ENCODE assay signal across 7 mouse cellular contexts in the genomic region with DNA sequence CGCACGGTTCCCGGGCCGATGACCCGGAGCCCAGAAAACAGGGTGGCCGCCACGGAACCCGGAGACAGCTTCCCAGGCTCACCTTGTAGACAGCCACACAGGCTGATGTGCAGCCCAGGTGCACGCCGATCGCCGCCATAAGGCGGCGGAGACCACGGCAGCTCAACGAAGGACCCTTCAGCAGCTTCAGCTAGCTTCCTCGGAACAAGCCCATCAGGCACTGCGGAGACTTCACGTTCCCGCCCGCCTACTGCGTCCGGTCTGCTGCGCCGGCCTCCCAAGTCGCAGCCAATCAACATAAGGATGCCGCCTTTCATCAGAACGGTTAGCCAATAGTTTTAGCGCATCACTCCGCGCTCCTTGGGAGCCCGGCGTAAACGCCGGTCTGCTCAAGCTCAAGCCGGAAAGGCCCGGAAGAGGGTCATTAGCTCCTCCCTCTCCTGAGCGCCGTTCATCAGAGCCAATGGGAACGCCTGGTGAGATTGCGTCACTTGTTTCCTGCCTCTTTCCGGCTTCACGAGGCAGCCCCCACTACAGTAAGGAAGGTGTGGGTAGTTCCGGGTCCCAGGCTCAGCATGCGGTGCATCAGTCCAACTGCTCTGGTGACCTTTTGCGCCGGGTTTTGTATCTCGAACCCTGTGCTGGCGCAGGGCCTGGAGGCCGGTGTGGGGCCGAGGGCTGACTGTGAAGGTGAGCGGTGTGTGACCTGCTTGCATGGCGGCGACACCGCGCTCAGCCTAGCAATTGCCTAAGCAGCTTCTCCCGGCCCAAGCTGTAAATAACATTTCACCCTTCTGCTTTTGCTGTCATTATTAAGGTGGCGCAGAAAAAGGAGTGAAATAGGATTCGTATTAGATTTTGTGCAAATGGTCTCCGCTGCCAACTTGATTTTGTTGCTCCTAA. TPM values are rescaled to one million over a fixed set of nuclear protein-coding genes. Genes with fewer than 3 reads are reported as not detected.
DNase-seq lines count a peak whose midpoint lies in the region; ATAC-seq lines count a peak whose summit lies in the region.

Gene Gm45902 (minus strand): TSS at position 239 of the 903 bp plus-strand sequence.
Gene Hspa14 (minus strand): TSS at position 263 of the 903 bp plus-strand sequence.
Gene Cdnf (plus strand): TSS at position 479 of the 903 bp plus-strand sequence.

- peaks cover 9% of the 10 kb centered on the region for H3K36me3 ChIP-seq in intestine, embryonic 15.5 days
- H3K36me3 ChIP-seq in midbrain, embryonic 10.5 days: peaks cover 33% of the 10 kb centered on the region

- intact Hi-C loops in gastrocnemius, postnatal 36 days (cut with DNase I): loop anchor here (5.0 kb wide), 1 partner anchor 186 kb away; no protein-coding TSS in a partner anchor
- intact Hi-C loops in left cerebral cortex, postnatal 25 days (cut with DNase I): loop anchor here (2.0 to 5.0 kb wide), 2 partner anchors 38 to 96 kb away; partner anchors contain the start of gene Suv39h2

- H3K27ac ChIP-seq in intestine, embryonic 15.5 days: peak within 1 kb of the TSS; percentile 76
- H3K27ac ChIP-seq in midbrain, embryonic 10.5 days (replicated peaks): peak within 1 kb of the TSS; percentile 91

- H3K9me3 ChIP-seq in intestine, embryonic 15.5 days: no peaks in the 10 kb centered on the region
- H3K9me3 ChIP-seq in midbrain, embryonic 10.5 days (replicated peaks): no peaks in the 10 kb centered on the region

- peak; percentile 100 for ATAC-seq in intestine, embryonic 15.5 days

- DNase-seq in adrenal gland, adult 2 months: peak; percentile 97
- peak; percentile 95 for DNase-seq in embryo, embryonic 11.5 days (ENCODE audit: low read depth, low spot score)
- peak; percentile 88 to 91 for DNase-seq in gastrocnemius, postnatal 36 days
- peak; percentile 98 to 99 for DNase-seq in left cerebral cortex, postnatal 25 days (ENCODE audit: low spot score in 2 of 2)
- peak; percentile 95 for DNase-seq in midbrain, embryonic 10.5 days (ENCODE audit: low spot score)
- peak; percentile 83 for DNase-seq in right cerebral cortex, postnatal 4 days

- peak within 1 kb of the TSS; percentile 83 for H3K9ac ChIP-seq in intestine, embryonic 15.5 days

- H3K4me1 ChIP-seq in intestine, embryonic 15.5 days (replicated peaks): no peaks in the 10 kb centered on the region
- H3K4me1 ChIP-seq in midbrain, embryonic 10.5 days: peaks cover 15% of the 10 kb centered on the region

- H3K4me3 ChIP-seq in intestine, embryonic 15.5 days (replicated peaks): peak within 1 kb of the TSS; percentile 77
- H3K4me3 ChIP-seq in midbrain, embryonic 10.5 days: peak within 1 kb of the TSS; percentile 86

- peak within 1 kb of the TSS; percentile 82 for H3K4me2 ChIP-seq in intestine, embryonic 15.5 days (replicated peaks)

- WGBS in intestine, embryonic 15.5 days: under 1% methylated on average over 60 of the region's 60 CpGs
- under 1% methylated on average over 60 of the region's 60 CpGs for WGBS in midbrain, embryonic 10.5 days

- H3K27me3 ChIP-seq in intestine, embryonic 15.5 days (replicated peaks): no peaks in the 10 kb centered on the region
- no peaks in the 10 kb centered on the region for H3K27me3 ChIP-seq in midbrain, embryonic 10.5 days (ENCODE audit: low read depth, poor library complexity, severe bottlenecking)

RNA-seq across cellular contexts. Expression of gene Gm45902, which starts in this region (rescaled TPM):
- total RNA-seq in adrenal gland, adult 2 months (2021): 1 to 10 TPM; 1.8 to 2.3 TPM
- 1.5 and 2.2 TPM in 2 replicates for polyA plus RNA-seq in adrenal gland, adult 2 months (2012; rRNA removed)
- 1 to 10 TPM in 1 of 2 experiments, under 1 TPM in 1; 0.72 to 1.0 TPM for total RNA-seq in gastrocnemius, postnatal 36 days (2021)
- polyA plus RNA-seq in intestine, embryonic 15.5 days (2015; fragmentation: Nextera tagmentation; extraction: Ambion mirVana): 3.3 and 3.6 TPM in 2 replicates
- total RNA-seq in left cerebral cortex, postnatal 25 days (2021): 1 to 10 TPM; 4.0 to 5.4 TPM
- 9.9 and 10.9 TPM in 2 replicates for polyA plus RNA-seq in midbrain, embryonic 10.5 days (2016; fragmentation: Nextera tagmentation; extraction: Ambion mirVana)

RNA-seq across cellular contexts. Expression of gene Hspa14, which starts in this region (rescaled TPM):
- 10 to 100 TPM; 26.6 to 36.9 TPM for total RNA-seq in adrenal gland, adult 2 months (2021)
- polyA plus RNA-seq in adrenal gland, adult 2 months (2012; rRNA removed): 10.5 and 10.6 TPM in 2 replicates
- total RNA-seq in gastrocnemius, postnatal 36 days (2021): 10 to 100 TPM; 11.5 to 12.0 TPM
- polyA plus RNA-seq in intestine, embryonic 15.5 days (2015; fragmentation: Nextera tagmentation; extraction: Ambion mirVana): 98.9 and 107 TPM in 2 replicates
- 10 to 100 TPM; 42.8 to 46.9 TPM for total RNA-seq in left cerebral cortex, postnatal 25 days (2021)
- 134 and 141 TPM in 2 replicates for polyA plus RNA-seq in midbrain, embryonic 10.5 days (2016; fragmentation: Nextera tagmentation; extraction: Ambion mirVana)

RNA-seq across cellular contexts. Expression of gene Cdnf, which starts in this region (rescaled TPM):
- total RNA-seq in adrenal gland, adult 2 months (2021): 1 to 10 TPM; 4.4 TPM
- polyA plus RNA-seq in adrenal gland, adult 2 months (2012; rRNA removed): 0.57 TPM in 2 replicates
- 10 to 100 TPM; 36.5 to 39.6 TPM for total RNA-seq in gastrocnemius, postnatal 36 days (2021)
- polyA plus RNA-seq in intestine, embryonic 15.5 days (2015; fragmentation: Nextera tagmentation; extraction: Ambion mirVana): 0.33 and 0.78 TPM in 2 replicates
- 1 to 10 TPM in 1 of 2 experiments, under 1 TPM in 1; 0.85 to 1.1 TPM for total RNA-seq in left cerebral cortex, postnatal 25 days (2021)
- polyA plus RNA-seq in midbrain, embryonic 10.5 days (2016; fragmentation: Nextera tagmentation; extraction: Ambion mirVana): 0.16 and 0.47 TPM in 2 replicates

Comparison
In these comparisons a context has a peak if more than half of its experiments do, and no peak if none do; other contexts are left out.
1. Peak in every context shown above with its lines: DNase-seq, ATAC-seq, H3K4me3 ChIP-seq and H3K27ac ChIP-seq.
2. RNA of gene Cdnf (total RNA-seq): 36.5 to 39.6 TPM in gastrocnemius, postnatal 36 days; 4.4 TPM in adrenal gland, adult 2 months and 0.85 to 1.1 TPM in left cerebral cortex, postnatal 25 days; every median in the first group is over 4 times any median in the second.